Mouse (Mus musculus): ENCODE measurements around the gene Mcts2.

DNA sequence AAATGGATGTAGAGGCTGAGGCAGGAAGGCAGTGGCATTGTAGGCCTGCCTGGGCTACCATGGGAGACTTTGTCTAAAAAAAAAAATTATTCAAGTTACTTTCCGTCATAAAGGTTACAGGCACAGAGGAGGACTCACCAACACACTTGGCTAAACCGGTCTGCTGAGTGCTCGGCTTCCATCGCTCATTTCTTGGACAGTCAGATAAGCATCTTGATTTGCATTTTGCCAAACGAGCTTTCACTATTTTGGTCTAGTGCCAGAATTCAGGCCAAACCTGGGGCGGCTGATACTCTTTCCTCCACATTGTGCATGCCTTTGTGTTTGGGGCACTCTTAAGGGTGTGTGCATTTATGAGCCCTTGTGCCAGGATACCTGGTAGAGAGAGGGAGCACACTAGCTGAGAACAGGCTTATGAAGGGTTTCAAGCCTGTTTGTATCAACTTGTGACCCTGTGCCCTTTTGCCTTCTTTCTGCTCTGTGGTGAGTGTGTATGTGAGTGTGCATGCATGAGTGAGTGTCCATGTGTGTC lies 29.5 kb downstream of the Mcts2 start:
- no peak for TF ChIP-seq CTCF (IDR thresholded peaks at IDR 0.05; ENCODE audit: low read depth)
- no peak for TF ChIP-seq EP300 (IDR thresholded peaks at IDR 0.05; ENCODE audit: low read depth)

Data from liver, postnatal 0 days (tissue).